In the genomic region with DNA sequence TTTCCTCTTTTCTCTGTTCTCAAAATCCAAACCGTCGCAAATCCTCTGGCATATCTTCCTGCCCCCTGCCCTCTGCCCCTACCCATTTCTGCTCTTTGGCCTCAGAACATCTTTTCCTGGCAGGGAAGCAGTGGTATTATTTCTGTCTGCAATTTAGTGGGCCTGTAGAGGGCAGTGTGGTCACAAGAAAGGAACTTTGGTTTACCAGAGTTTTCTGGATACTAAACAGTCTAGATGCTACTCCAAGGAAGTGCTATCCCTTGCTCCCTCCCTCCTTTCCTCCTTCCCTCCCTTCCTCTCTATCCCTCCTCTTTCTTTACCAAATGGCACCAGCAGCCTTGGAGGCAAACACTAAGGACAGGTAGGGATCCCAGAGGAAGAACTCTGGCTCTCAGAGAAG, we compare ENCODE assay signal across 8 mouse cellular contexts.
DNase-seq lines count a peak whose midpoint lies in the region; ATAC-seq and TF ChIP-seq lines count a peak whose summit lies in the region.

No protein-coding gene starts in this region.

- TF ChIP-seq CTCF in forebrain, postnatal 0 days (IDR thresholded peaks at IDR 0.05; ENCODE audit: low read depth) = peak; percentile 83

- H3K36me3 ChIP-seq in forebrain, postnatal 0 days (ENCODE audit: insufficient read depth) = no peaks in the 10 kb centered on the region

- H3K4me2 ChIP-seq in forebrain, postnatal 0 days (ENCODE audit: low read depth) = no peak overlapping the region

- H3K4me1 ChIP-seq in forebrain, postnatal 0 days (ENCODE audit: insufficient read depth) = no peaks in the 10 kb centered on the region

- no peaks in the 10 kb centered on the region for H3K9me3 ChIP-seq in forebrain, postnatal 0 days (ENCODE audit: low read length)

- intact Hi-C loops in left cerebral cortex, postnatal 14 days (cut with DNase I) = no loop called here

- no peak overlapping the region for H3K9ac ChIP-seq in forebrain, postnatal 0 days

- H3K4me3 ChIP-seq in forebrain, postnatal 0 days (ENCODE audit: low read depth, low read length) = no peak overlapping the region

- no peak overlapping the region for H3K27ac ChIP-seq in forebrain, postnatal 0 days (ENCODE audit: low read depth, low read length)

- WGBS in forebrain, postnatal 0 days = 4% methylated on average over 2 of the region's 2 CpGs

- H3K27me3 ChIP-seq in forebrain, postnatal 0 days (ENCODE audit: insufficient read depth, low read length) = no peaks in the 10 kb centered on the region

- peak; percentile 27 for DNase-seq in ovary, postnatal 10 days (ENCODE audit: low spot score)
- no peak for DNase-seq in ovary, postnatal 36 days (ENCODE audit: low spot score)
- peak; percentile 15 to 17 for DNase-seq in cerebellum, adult 18-20 months
- DNase-seq in forebrain, postnatal 0 days = peak; percentile 84
- peak; percentile 21 for DNase-seq in induced T-regulatory cell, adult 2 months (ENCODE audit: low read depth)
- peak; percentile 72 to 83 for DNase-seq in left cerebral cortex, postnatal 14 days (ENCODE audit: low spot score in 2 of 2)
- peak; percentile 11 for DNase-seq in retina, adult 2 months (ENCODE audit: low read depth, low spot score)

- peak; percentile 76 for ATAC-seq in forebrain, postnatal 0 days
- no peak for ATAC-seq in megakaryocyte, adult 5-6 weeks (ENCODE audit: poor library complexity, severe bottlenecking)
